Mouse (Mus musculus) adrenal gland, postnatal 4 days (tissue): ENCODE results near the gene Hist1h2be. TPM values are rescaled to one million over a fixed set of nuclear protein-coding genes. Genes with fewer than 3 reads are reported as not detected.

ENCODE experiments used
- DNase-seq, 2 experiments: peaks; one replicate each; pipeline ENCODE4 v3.0.0; 2021 to 2022; ENCODE audit warnings: low spot score in 2 of 2, mixed read lengths in 2 of 2
- long read RNA-seq, 2 experiments: library from polyadenylated mRNA; stranded (forward); transcript quantifications; one replicate each; pipeline ENCODE4 v2.0.0; 2021
- total RNA-seq, 2 experiments: library from RNA; stranded (reverse); gene quantifications; 2 replicates each; pipeline ENCODE4 v1.2.3; 2021

The Hist1h2be gene
- total RNA-seq: 10 to 100 TPM; 40.6 to 48.5 TPM
- long read RNA-seq, experiment 1: 0 reads
- long read RNA-seq, experiment 2: 0 reads

GRCm38 (mm10) chr13:23620733-23621531 is at the start of gene Hist1h2be:
TSS of gene Hist1h2be (minus strand) at chr13:23621124.
- peak; percentile 9 to 27 for DNase-seq

- DNase-seq: no peak
Measured at GRCm38 (mm10) chr13:23662536-23662935, 41.6 kb upstream of the Hist1h2be start.

GRCm38 (mm10) chr13:23659636-23660366 is 38.9 kb upstream of the Hist1h2be start:
- DNase-seq: no peak

GRCm38 (mm10) chr13:23630653-23631052 is 9.7 kb upstream of the Hist1h2be start:
- DNase-seq: no peak

- no peak for DNase-seq
Measured at GRCm38 (mm10) chr13:23622861-23623450, 2.0 kb upstream of the Hist1h2be start.

GRCm38 (mm10) chr13:23622175-23622671 is 1.3 kb upstream of the Hist1h2be start, which contains the start of gene Hist1h1e:
TSS of gene Hist1h1e (minus strand) at chr13:23622558.
- peak; percentile 86 to 96 for DNase-seq

- DNase-seq: peak; percentile 30 to 52
Measured at GRCm38 (mm10) chr13:23621532-23622174, 729 bp upstream of the Hist1h2be start.

GRCm38 (mm10) chr13:23620056-23620732 is 730 bp downstream of the Hist1h2be start:
- no peak for DNase-seq

GRCm38 (mm10) chr13:23611638-23612037 is 9.3 kb downstream of the Hist1h2be start:
- DNase-seq: no peak

GRCm38 (mm10) chr13:23610393-23610792 is 10.5 kb downstream of the Hist1h2be start:
- no peak for DNase-seq

GRCm38 (mm10) chr13:23609844-23610243 is 11.1 kb downstream of the Hist1h2be start:
- DNase-seq: no peak

GRCm38 (mm10) chr13:23609209-23609608 is 11.7 kb downstream of the Hist1h2be start:
- no peak for DNase-seq

GRCm38 (mm10) chr13:23605052-23605451 is 15.9 kb downstream of the Hist1h2be start:
- DNase-seq: no peak

GRCm38 (mm10) chr13:23604452-23604851 is 16.5 kb downstream of the Hist1h2be start:
- no peak for DNase-seq

GRCm38 (mm10) chr13:23603182-23603699 is 17.7 kb downstream of the Hist1h2be start:
- DNase-seq: no peak

- peak; percentile 59 to 71 for DNase-seq
Measured at GRCm38 (mm10) chr13:23597957-23598356, 23.0 kb downstream of the Hist1h2be start.

- no peak for DNase-seq
Measured at GRCm38 (mm10) chr13:23595622-23596372, 25.1 kb downstream of the Hist1h2be start.

- no peak for DNase-seq
Measured at GRCm38 (mm10) chr13:23595185-23595584, 25.7 kb downstream of the Hist1h2be start.

- DNase-seq: no peak
Measured at GRCm38 (mm10) chr13:23593051-23593770, 27.7 kb downstream of the Hist1h2be start.
